Mouse (Mus musculus) neural tube, embryonic 15.5 days (tissue): ENCODE data around the gene Ugt1a9. TPM values are rescaled to one million over a fixed set of nuclear protein-coding genes. Genes with fewer than 3 reads are reported as not detected.
"Not testable (repeated sequence)": the region's sequence is repeated elsewhere in the genome, so short reads cannot be mapped to it uniquely, and the experiment has no call there.

ENCODE experiments used
- ATAC-seq: fragments of 200-750 bp; cut with Nextera tagmentation; 2 replicates; pipeline ENCODE4 v1.8.0; 2017; ENCODE audit warnings: mild to moderate bottlenecking, moderate TSS enrichment, moderate library complexity; ENCODE audit not compliant: low FRiP score
- H3K27ac ChIP-seq: fragments of 300-500 bp; sonication (generic); replicated peaks from 2 replicates; pipeline ENCODE4 v1.5.1; 2015; ENCODE audit warnings: mild to moderate bottlenecking, inconsistent platforms
- H3K27me3 ChIP-seq: fragments of 300-500 bp; sonication (generic); replicated peaks from 2 replicates; pipeline ENCODE4 v1.6.1; 2015; ENCODE audit warnings: inconsistent platforms
- H3K36me3 ChIP-seq: fragments of 300-500 bp; sonication (generic); 2 replicates; pipeline ENCODE4 v1.6.1; 2015; ENCODE audit warnings: inconsistent platforms
- H3K4me1 ChIP-seq: fragments of 300-500 bp; sonication (generic); 2 replicates; pipeline ENCODE4 v1.6.1; 2015; ENCODE audit warnings: inconsistent platforms
- H3K4me2 ChIP-seq: fragments of 300-500 bp; sonication (generic); 2 replicates; pipeline ENCODE4 v1.6.1; 2015; ENCODE audit warnings: inconsistent platforms, mild to moderate bottlenecking, moderate library complexity
- H3K4me3 ChIP-seq: fragments of 300-500 bp; sonication (generic); replicated peaks from 2 replicates; pipeline ENCODE4 v1.5.1; 2015; ENCODE audit warnings: mild to moderate bottlenecking, inconsistent platforms
- H3K9ac ChIP-seq: fragments of 300-500 bp; sonication (generic); replicated peaks from 2 replicates; pipeline ENCODE4 v1.6.1; 2015; ENCODE audit warnings: mild to moderate bottlenecking, inconsistent platforms
- H3K9me3 ChIP-seq: fragments of 300-500 bp; sonication (generic); replicated peaks from 2 replicates; pipeline ENCODE4 v1.6.1; 2016; ENCODE audit warnings: inconsistent platforms
- WGBS: fragments of 180-500 bp; shearing (Covaris S2); methylation state at CpG from one replicate; pipeline ENCODE4 v1.1.7; 2015; ENCODE audit warnings: mixed read lengths; 5-methylcytosine and 5-hydroxymethylcytosine counted together
- polyA plus RNA-seq: library from polyadenylated mRNA; unstranded; fragments of >200 nt; fragmentation: Nextera tagmentation; extraction: Ambion mirVana; gene quantifications from 2 replicates; pipeline ENCODE4 v1.2.1, GENCODE M21; 2015

Gene Ugt1a9
- polyA plus RNA-seq, 1 experiment from 2014 or later: 0.12 TPM

- Histone ChIP-seq H3K9me3 (no peaks in the 10 kb centered on the region), H3K4me2 (no peak within 1 kb of the TSS), H3K4me1 (no peaks in the 10 kb centered on the region), H3K9ac (no peak within 1 kb of the TSS), H3K27ac (no peak within 1 kb of the TSS), H3K36me3 (no peaks in the 10 kb centered on the region), H3K4me3 (no peak within 1 kb of the TSS), H3K27me3 (no peaks in the 10 kb centered on the region)
- ATAC-seq: no peak
- WGBS: 81% methylated on average over 3 of the region's 3 CpGs
Observed at GRCm38 (mm10) chr1:88087513-88087912, 16.9 kb downstream of the Ugt1a9 start, which contains the start of gene Ugt1a8. Gene Ugt1a8, plus strand, starts transcription at chr1:88087813.

GRCm38 (mm10) chr1:88092341-88092740 lies 21.7 kb downstream of the Ugt1a9 start:
- H3K4me2 ChIP-seq: no peak overlapping the region
- ATAC-seq: no peak
- H3K36me3 ChIP-seq: no peaks in the 10 kb centered on the region
- no peak overlapping the region for H3K27ac ChIP-seq
- H3K4me3 ChIP-seq: no peak overlapping the region
- H3K27me3 ChIP-seq: no peaks in the 10 kb centered on the region
- H3K4me1 ChIP-seq: peaks cover 3% of the 10 kb centered on the region; the same call in 1 of the 2 replicates
- H3K9ac ChIP-seq: no peak overlapping the region
- H3K9me3 ChIP-seq: no peaks in the 10 kb centered on the region

- ATAC-seq, H3K36me3 ChIP-seq, H3K9ac ChIP-seq, H3K9me3 ChIP-seq, H3K27me3 ChIP-seq, H3K4me3 ChIP-seq, H3K4me2 ChIP-seq, H3K4me1 ChIP-seq: not testable (repeated sequence)
- 81% methylated on average over 3 of the region's 3 CpGs for WGBS
- H3K27ac ChIP-seq: 0 out of 2 replicates have a peak overlapping the region, but pooled peaks have one; percentile 33
Observed at GRCm38 (mm10) chr1:88094270-88094676, 23.7 kb downstream of the Ugt1a9 start.

- 0 out of 2 replicates have a peak within 1 kb of the TSS, but pooled peaks have one; percentile 33 for H3K27ac ChIP-seq
- H3K4me2 ChIP-seq: no peak within 1 kb of the TSS
- no peak within 1 kb of the TSS for H3K9ac ChIP-seq
- peaks cover 3% of the 10 kb centered on the region; the same call in 1 of the 2 replicates for H3K4me1 ChIP-seq
- no peaks in the 10 kb centered on the region for H3K9me3 ChIP-seq
- no peaks in the 10 kb centered on the region for H3K27me3 ChIP-seq
- H3K36me3 ChIP-seq: no peaks in the 10 kb centered on the region
- WGBS: 60% methylated on average over 10 of the region's 10 CpGs
- ATAC-seq: no peak
- H3K4me3 ChIP-seq: no peak within 1 kb of the TSS
Observed at GRCm38 (mm10) chr1:88094941-88095492, 24.4 kb downstream of the Ugt1a9 start, which contains the start of gene Ugt1a7c. Gene Ugt1a7c, plus strand, starts transcription at chr1:88095062.

- H3K4me1 ChIP-seq, H3K4me2 ChIP-seq, ATAC-seq, H3K36me3 ChIP-seq, H3K27me3 ChIP-seq, H3K9me3 ChIP-seq, H3K9ac ChIP-seq, H3K4me3 ChIP-seq, H3K27ac ChIP-seq: not testable (repeated sequence)
- WGBS: 89% methylated on average over 3 of the region's 3 CpGs
Observed at GRCm38 (mm10) chr1:88098546-88098945, 27.9 kb downstream of the Ugt1a9 start.

- H3K36me3 ChIP-seq, H3K9me3 ChIP-seq, H3K4me3 ChIP-seq, H3K27me3 ChIP-seq, H3K4me1 ChIP-seq, H3K27ac ChIP-seq, ATAC-seq, H3K4me2 ChIP-seq, H3K9ac ChIP-seq: not testable (repeated sequence)
- WGBS: 89% methylated on average over 2 of the region's 2 CpGs
Observed at GRCm38 (mm10) chr1:88099691-88100090, 29.1 kb downstream of the Ugt1a9 start.

GRCm38 (mm10) chr1:88103019-88103418 lies 32.4 kb downstream of the Ugt1a9 start, which contains the start of gene Ugt1a6b:
Gene Ugt1a6b, plus strand, starts transcription at chr1:88103252.
- not testable (repeated sequence) for H3K4me3 ChIP-seq, H3K9ac ChIP-seq, H3K4me1 ChIP-seq, H3K4me2 ChIP-seq, H3K36me3 ChIP-seq, H3K27me3 ChIP-seq, ATAC-seq, H3K9me3 ChIP-seq, H3K27ac ChIP-seq
- 76% methylated on average over 3 of the region's 3 CpGs for WGBS

GRCm38 (mm10) chr1:88103697-88104468 lies 33.3 kb downstream of the Ugt1a9 start:
- not testable (repeated sequence) for H3K27me3 ChIP-seq, H3K36me3 ChIP-seq, ATAC-seq, H3K27ac ChIP-seq, H3K4me2 ChIP-seq, H3K9me3 ChIP-seq, H3K9ac ChIP-seq, H3K4me3 ChIP-seq, H3K4me1 ChIP-seq
- 85% methylated on average over 4 of the region's 5 CpGs for WGBS

GRCm38 (mm10) chr1:88104667-88105430 lies 34.2 kb downstream of the Ugt1a9 start:
- H3K4me2 ChIP-seq: no peak overlapping the region
- H3K27me3 ChIP-seq: no peaks in the 10 kb centered on the region
- no peaks in the 10 kb centered on the region for H3K9me3 ChIP-seq
- no peaks in the 10 kb centered on the region for H3K36me3 ChIP-seq
- ATAC-seq: no peak
- H3K9ac ChIP-seq: no peak overlapping the region
- no peak overlapping the region for H3K4me3 ChIP-seq
- WGBS: 91% methylated on average over 1 of the region's 1 CpGs
- H3K4me1 ChIP-seq: no peaks in the 10 kb centered on the region
- no peak overlapping the region for H3K27ac ChIP-seq

GRCm38 (mm10) chr1:88105656-88106055 lies 35.1 kb downstream of the Ugt1a9 start:
- Histone ChIP-seq H3K9me3 (no peaks in the 10 kb centered on the region), H3K36me3 (no peaks in the 10 kb centered on the region), H3K4me3 (no peak overlapping the region), H3K4me2 (no peak overlapping the region), H3K9ac (no peak overlapping the region), H3K4me1 (no peaks in the 10 kb centered on the region), H3K27ac (no peak overlapping the region), H3K27me3 (no peaks in the 10 kb centered on the region)
- no peak for ATAC-seq
- 59% methylated on average over 2 of the region's 2 CpGs for WGBS

- WGBS: 91% methylated on average over 2 of the region's 2 CpGs
- H3K4me3 ChIP-seq, H3K9me3 ChIP-seq, H3K27me3 ChIP-seq, H3K27ac ChIP-seq, H3K36me3 ChIP-seq, H3K4me1 ChIP-seq, ATAC-seq, H3K4me2 ChIP-seq, H3K9ac ChIP-seq: not testable (repeated sequence)
Observed at GRCm38 (mm10) chr1:88109027-88109557, 38.5 kb downstream of the Ugt1a9 start.
